Mouse (Mus musculus) small intestine, adult 2 months (tissue): ENCODE results near the gene Prdm15. TPM values are rescaled to one million over a fixed set of nuclear protein-coding genes. Genes with fewer than 3 reads are reported as not detected.
A peak's percentile ranks its signal among the peaks of the same experiment; 100 is the strongest.

Experiments used
- H3K27ac ChIP-seq: fragments of 200-500 bp; 2 replicates; pipeline ENCODE4 v1.5.1; 2012; ENCODE audit warnings: low read depth, low read length, control low read depth, inconsistent platforms; ENCODE audit not compliant: insufficient read depth
- H3K27me3 ChIP-seq: fragments of 200-500 bp; 2 replicates; pipeline ENCODE4 v1.6.1; 2012; ENCODE audit warnings: mild to moderate bottlenecking, moderate library complexity, low read length, inconsistent platforms; ENCODE audit not compliant: control insufficient read depth, insufficient read depth
- H3K36me3 ChIP-seq: fragments of 200-500 bp; 2 replicates; pipeline ENCODE4 v1.6.1; 2012; ENCODE audit warnings: mild to moderate bottlenecking, low read length, control low read depth, inconsistent platforms; ENCODE audit not compliant: control insufficient read depth, insufficient read depth
- H3K4me1 ChIP-seq: fragments of 200-500 bp; 2 replicates; pipeline ENCODE4 v1.6.1; 2012; ENCODE audit warnings: low read length, inconsistent platforms, mixed read lengths; ENCODE audit not compliant: control insufficient read depth, insufficient read depth, insufficient read length
- H3K4me3 ChIP-seq: fragments of 200-500 bp; 2 replicates; pipeline ENCODE4 v1.5.1; 2012; ENCODE audit warnings: low read depth, mild to moderate bottlenecking, control low read depth, inconsistent platforms, low read length, moderate library complexity
- CTCF ChIP-seq: fragments of 200-500 bp; IDR thresholded peaks from 2 replicates; pipeline ENCODE4 v1.5.1; 2012; ENCODE audit warnings: low read depth, mild to moderate bottlenecking, control low read depth, inconsistent platforms, low read length, moderate library complexity, mixed read lengths; ENCODE audit not compliant: insufficient replicate concordance, insufficient read length; ENCODE audit errors: extremely low read depth
- POLR2A ChIP-seq: fragments of 200-500 bp; IDR thresholded peaks from 2 replicates; pipeline ENCODE4 v1.6.1; 2012; ENCODE audit warnings: low read depth, mild to moderate bottlenecking, control low read depth, inconsistent platforms, low read length, moderate library complexity
- WGBS: fragments of 180-500 bp; shearing (Covaris S2); methylation state at CpG from one replicate; pipeline ENCODE4 v1.1.7; 2018; 5-methylcytosine and 5-hydroxymethylcytosine counted together
- polyA plus RNA-seq: library from polyadenylated mRNA; depleted of rRNA; stranded (reverse); fragments of >200 nt; gene quantifications from 2 replicates; pipeline ENCODE4 v1.2.3, GENCODE M21; 2012

Gene Prdm15
- polyA plus RNA-seq, 1 experiment: 8.5 TPM

GRCm38 (mm10) chr16:97763990-97764340, 87.7 kb downstream of the Prdm15 start:
- no peaks in the 10 kb centered on the region for H3K36me3 ChIP-seq
- peak overlapping the region; percentile 93 for H3K4me3 ChIP-seq
- WGBS: 5% methylated on average over 13 of the region's 13 CpGs
- H3K4me1 ChIP-seq: peaks cover 2% of the 10 kb centered on the region; the same call in 1 of the 2 replicates
- no peaks in the 10 kb centered on the region for H3K27me3 ChIP-seq
- TF ChIP-seq CTCF (no peak), POLR2A (no peak)
- H3K27ac ChIP-seq: peak overlapping the region; percentile 36; the same call in 1 of the 2 replicates

- Histone ChIP-seq H3K4me3 (peak within 1 kb of the TSS; percentile 93), H3K27me3 (no peaks in the 10 kb centered on the region), H3K27ac (peak within 1 kb of the TSS; percentile 61), H3K4me1 (peaks cover 6% of the 10 kb centered on the region; the same call in 1 of the 2 replicates), H3K36me3 (no peaks in the 10 kb centered on the region)
- TF ChIP-seq CTCF: no peak
- peak; percentile 67 for TF ChIP-seq POLR2A
- WGBS: 1% methylated on average over 88 of the region's 88 CpGs
These were observed 88.3 kb downstream of the Prdm15 start, which contains the start of gene Ripk4 for GRCm38 (mm10) chr16:97763061-97763989. TSS of gene Ripk4 (minus strand) at chr16:97763787.

- H3K27ac ChIP-seq: peak overlapping the region; percentile 23; the same call in 1 of the 2 replicates
- H3K4me3 ChIP-seq: peak overlapping the region; percentile 43
- TF ChIP-seq POLR2A (no peak), CTCF (no peak)
- H3K27me3 ChIP-seq: no peaks in the 10 kb centered on the region
- 35% methylated on average over 2 of the region's 2 CpGs for WGBS
- peaks cover 17% of the 10 kb centered on the region for H3K4me1 ChIP-seq
- no peaks in the 10 kb centered on the region for H3K36me3 ChIP-seq
These were observed 89.9 kb downstream of the Prdm15 start for GRCm38 (mm10) chr16:97761782-97762181.

GRCm38 (mm10) chr16:97759681-97760080, 92.0 kb downstream of the Prdm15 start:
- Histone ChIP-seq H3K27me3 (no peaks in the 10 kb centered on the region), H3K27ac (0 out of 2 replicates have a peak overlapping the region, but pooled peaks have one; percentile 43), H3K36me3 (peaks cover under 1% of the 10 kb centered on the region), H3K4me1 (peaks cover 25% of the 10 kb centered on the region), H3K4me3 (no peak overlapping the region)
- WGBS: 27% methylated on average over 3 of the region's 3 CpGs
- TF ChIP-seq POLR2A: no peak
- no peak for TF ChIP-seq CTCF

- Histone ChIP-seq H3K27ac (peak overlapping the region; percentile 43; the same call in 1 of the 2 replicates), H3K36me3 (peaks cover 12% of the 10 kb centered on the region), H3K27me3 (no peaks in the 10 kb centered on the region), H3K4me3 (no peak overlapping the region), H3K4me1 (peaks cover 27% of the 10 kb centered on the region)
- WGBS: 21% methylated on average over 2 of the region's 2 CpGs
- TF ChIP-seq CTCF: no peak
- TF ChIP-seq POLR2A: no peak
These were observed 93.4 kb downstream of the Prdm15 start for GRCm38 (mm10) chr16:97758288-97758687.

- Histone ChIP-seq H3K36me3 (peaks cover 12% of the 10 kb centered on the region), H3K27me3 (no peaks in the 10 kb centered on the region), H3K4me3 (no peak overlapping the region), H3K27ac (peak overlapping the region; percentile 36), H3K4me1 (peaks cover 42% of the 10 kb centered on the region)
- 22% methylated on average over 2 of the region's 2 CpGs for WGBS
- no peak for TF ChIP-seq POLR2A
- TF ChIP-seq CTCF: no peak
These were observed 95.2 kb downstream of the Prdm15 start for GRCm38 (mm10) chr16:97756460-97756859.

- TF ChIP-seq POLR2A (no peak), CTCF (no peak)
- WGBS: 26% methylated on average over 3 of the region's 3 CpGs
- peaks cover 43% of the 10 kb centered on the region for H3K4me1 ChIP-seq
- H3K27me3 ChIP-seq: no peaks in the 10 kb centered on the region
- peaks cover 30% of the 10 kb centered on the region for H3K36me3 ChIP-seq
- H3K4me3 ChIP-seq: no peak overlapping the region
- peak overlapping the region; percentile 76 for H3K27ac ChIP-seq
These were observed 99.2 kb downstream of the Prdm15 start for GRCm38 (mm10) chr16:97752316-97752941.
